Mouse (Mus musculus) right cerebral cortex, postnatal 10 days (tissue): ENCODE data around the gene Celf2.

Experiments used
- DNase-seq, 2 experiments: peaks; one replicate each; pipeline ENCODE4 v3.0.0; 2021; ENCODE audit warnings: low spot score in 2 of 2

Gene Celf2

DNA sequence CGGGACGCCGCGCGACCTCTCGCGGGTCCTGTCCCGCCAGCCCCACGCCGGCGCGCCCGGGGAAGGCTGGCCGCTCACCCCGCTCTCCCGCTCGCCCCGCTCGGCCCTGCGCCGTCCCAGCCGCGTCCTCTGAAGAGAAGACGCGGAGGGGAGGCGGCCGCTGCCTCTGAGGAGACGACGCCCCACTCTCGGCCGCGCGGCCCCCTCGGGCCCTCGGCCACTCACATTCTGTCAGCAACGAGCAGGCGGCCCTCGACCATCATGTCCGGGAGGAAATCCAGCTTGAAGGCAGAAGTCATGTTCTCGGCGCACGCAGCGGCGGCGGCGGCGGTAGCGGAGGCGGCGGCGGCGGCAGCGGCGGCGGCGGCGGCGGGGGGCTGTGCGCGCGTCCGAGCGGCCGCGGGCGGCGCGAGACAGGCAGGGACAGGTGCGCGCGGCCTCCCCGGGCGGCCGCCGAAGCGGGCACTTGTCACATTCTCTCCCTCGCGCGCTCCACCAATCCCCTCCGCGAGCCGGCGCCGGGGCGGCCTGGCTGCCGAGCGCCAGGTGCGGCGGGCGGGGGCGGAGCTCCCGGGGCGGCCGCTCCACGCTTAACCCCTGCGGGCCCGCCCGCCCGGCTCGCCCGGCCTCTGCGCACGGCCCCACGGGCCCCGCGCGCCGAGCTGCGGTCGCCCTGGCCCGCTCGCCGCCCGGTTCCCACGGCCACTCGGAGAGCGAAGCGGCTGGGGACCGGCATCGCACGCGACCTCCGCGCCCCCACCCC, 637.1 kb downstream of the Celf2 start:
- DNase-seq = peak; percentile 83 to 84

- DNase-seq = peak in 1 of 2 experiments; percentile 50
Observed at GRCm38 (mm10) chr2:6871281-6872130, 637.9 kb downstream of the Celf2 start.

GRCm38 (mm10) chr2:6869956-6870710, 639.2 kb downstream of the Celf2 start:
- no peak for DNase-seq

DNA sequence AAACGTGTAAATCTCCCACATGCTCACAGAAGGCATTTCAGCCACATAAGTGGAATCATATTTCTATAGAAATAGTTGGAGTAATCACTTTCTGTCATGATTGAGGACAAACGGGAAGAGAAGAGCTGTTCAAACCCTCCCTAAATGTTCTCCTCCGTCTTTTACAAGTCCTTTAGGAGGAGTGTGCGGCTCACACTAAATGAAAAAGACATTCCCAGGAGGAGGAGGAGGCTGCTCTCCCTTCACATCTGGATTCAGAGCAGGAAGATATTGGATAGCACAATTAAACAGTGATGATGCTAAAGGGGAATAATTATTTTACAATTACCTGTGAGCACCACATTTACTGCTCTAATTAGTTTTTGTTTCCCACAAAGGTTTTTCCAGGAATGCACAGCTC, 642.1 kb downstream of the Celf2 start:
- DNase-seq = no peak

- no peak for DNase-seq
Observed at GRCm38 (mm10) chr2:6865785-6866184, 643.6 kb downstream of the Celf2 start.

DNA sequence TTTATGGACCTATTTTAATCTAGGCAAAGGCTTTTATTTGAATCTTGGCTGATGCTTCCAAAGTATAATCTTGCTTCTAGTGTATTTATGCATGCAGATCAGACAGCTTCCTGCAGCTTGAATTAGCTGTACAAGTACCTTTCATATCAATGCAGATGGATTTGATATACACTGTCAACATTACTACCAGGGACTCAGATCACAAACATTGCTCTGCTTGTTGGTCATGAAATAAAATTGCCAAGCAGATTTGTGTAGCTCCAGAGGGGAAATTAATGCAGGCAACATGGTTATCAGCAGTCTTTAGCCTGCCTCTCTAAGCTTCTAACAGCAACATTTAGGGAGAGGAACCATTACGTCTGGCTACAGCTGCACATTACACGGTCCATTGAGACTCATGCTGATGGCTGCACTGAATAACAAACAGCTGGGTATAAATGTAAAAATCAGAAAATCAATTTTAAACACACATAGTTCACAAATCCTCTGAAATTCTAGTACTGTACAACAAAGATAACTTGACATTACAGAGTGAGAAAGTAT, 659.2 kb downstream of the Celf2 start:
- no peak for DNase-seq

DNA sequence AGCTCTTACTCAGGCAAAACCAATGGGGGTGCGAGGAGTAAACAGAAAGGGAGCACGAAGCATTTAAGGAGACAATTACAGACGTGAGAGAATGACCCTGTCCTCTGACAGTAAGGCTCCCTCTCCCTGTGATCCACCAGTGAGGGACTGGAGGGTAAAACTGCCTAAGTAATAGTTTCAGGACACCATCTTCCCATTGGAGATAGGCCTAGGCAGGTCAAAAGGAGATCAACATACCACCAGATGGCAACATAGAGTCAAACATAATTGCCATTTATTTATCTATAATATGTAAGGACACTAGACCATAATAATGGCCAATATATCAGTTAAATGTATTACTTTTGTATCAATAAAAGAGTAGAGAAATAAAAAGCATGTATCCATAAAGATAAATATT, 660.0 kb downstream of the Celf2 start:
- no peak for DNase-seq

GRCm38 (mm10) chr2:6830021-6830420, 679.3 kb downstream of the Celf2 start:
- no peak for DNase-seq

- no peak for DNase-seq
Observed at GRCm38 (mm10) chr2:6827583-6827982, 681.8 kb downstream of the Celf2 start.

GRCm38 (mm10) chr2:6823021-6823420, 686.3 kb downstream of the Celf2 start:
- DNase-seq = no peak

DNA sequence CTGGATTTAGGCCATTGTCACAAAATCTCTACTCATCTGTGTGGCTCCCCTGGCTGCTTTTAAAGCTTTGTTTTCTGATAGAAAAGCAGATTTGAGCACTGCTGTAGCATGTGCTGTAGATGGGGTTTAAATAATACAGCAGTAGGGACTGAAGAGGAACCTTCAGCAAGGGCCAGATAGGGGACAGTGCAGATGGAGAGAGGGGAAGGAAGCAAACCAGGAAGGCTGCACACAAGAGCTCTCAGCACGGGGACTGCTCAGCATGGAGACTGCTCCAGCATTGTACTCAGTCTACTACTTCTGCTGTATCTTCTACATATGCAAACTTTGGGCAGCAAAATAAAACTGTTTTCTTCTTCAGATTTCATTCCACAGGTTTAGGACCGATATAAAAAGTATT, 687.8 kb downstream of the Celf2 start:
- no peak for DNase-seq

- DNase-seq = no peak
Observed at GRCm38 (mm10) chr2:6815281-6815680, 694.1 kb downstream of the Celf2 start.

GRCm38 (mm10) chr2:6808736-6809135, 700.6 kb downstream of the Celf2 start:
- no peak for DNase-seq

DNA sequence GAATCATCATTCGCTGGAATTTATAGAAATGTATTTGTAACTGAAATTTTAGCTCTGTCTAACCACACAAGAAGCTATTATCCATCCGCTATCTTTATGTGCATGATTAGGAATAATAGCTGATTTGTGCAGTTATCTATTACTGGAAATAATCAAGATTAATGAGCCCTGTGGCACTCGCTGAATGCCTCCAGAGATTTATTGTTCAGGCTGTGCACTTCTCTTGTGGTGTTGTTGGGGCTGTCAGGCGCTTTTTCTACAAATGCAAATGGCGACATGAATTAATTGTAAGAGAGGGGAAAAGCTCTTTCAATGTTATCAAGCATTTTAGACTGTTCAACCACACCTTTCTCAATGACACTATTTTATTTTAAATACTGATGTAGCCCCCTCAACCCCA, 712.6 kb downstream of the Celf2 start:
- no peak for DNase-seq

DNA sequence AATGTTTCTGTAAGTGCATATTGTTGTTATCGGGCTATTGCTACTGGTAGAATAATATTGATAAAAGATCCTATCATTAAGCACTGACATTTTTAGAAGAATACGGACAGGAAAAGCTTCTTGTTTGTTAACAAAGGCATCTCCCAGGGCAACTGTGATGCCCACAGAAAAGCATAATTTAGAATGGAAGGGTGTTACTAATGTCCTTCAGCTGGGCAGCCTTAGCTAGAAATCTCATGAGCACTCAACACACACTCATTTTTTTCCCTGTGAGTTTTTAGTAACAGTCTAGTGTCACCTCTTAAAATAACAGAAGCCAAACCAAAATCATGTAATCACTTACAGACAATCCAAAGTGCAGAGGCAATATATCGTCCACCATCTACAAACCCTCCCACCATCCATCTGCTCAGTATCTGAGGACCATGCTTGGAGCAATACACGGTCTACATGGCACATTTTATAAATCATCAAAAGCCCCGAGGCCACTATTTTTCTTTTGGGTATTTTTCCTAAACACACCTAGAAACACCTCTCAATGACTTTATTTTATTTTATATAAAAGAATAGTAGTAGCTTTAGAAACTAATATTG, 713.3 kb downstream of the Celf2 start:
- DNase-seq = no peak

DNA sequence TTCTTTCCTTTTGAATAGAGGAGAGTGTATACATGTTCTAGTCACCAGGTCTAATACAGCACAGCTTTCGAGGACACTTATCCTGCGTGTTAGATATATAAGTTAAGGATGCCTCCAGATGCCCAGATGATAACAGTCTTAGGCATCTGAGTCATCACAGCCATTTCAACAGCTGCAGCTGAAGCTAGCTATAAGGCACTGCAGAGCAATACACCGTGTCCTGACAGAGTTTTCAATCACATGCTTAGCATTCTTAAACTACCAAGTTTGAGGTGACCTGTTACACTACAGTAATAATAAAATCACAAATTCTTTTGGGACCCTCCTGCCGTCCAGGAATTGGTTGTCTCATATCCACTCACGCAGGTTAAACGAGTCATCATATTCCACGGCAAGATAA, 714.5 kb downstream of the Celf2 start:
- no peak for DNase-seq

DNA sequence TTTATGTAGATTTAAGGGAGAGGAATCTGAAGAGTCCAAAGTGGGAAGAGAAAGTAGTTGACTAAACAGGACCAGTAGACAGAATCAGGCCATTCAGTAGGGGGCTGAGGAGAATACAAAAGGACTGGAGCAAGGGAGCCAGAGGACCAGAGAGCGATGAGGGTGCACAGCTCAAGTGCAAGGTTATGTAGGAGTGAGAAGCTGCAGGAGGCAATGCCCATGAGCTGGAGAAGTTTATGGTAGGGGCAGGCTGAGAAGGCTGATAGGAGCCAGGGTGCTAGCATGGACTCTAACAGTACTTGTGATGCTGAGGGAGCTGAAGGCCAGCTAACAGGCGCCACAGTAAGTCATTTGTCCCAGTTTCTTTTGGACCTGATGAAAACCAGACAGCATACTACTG, 718.5 kb downstream of the Celf2 start:
- no peak for DNase-seq

DNA sequence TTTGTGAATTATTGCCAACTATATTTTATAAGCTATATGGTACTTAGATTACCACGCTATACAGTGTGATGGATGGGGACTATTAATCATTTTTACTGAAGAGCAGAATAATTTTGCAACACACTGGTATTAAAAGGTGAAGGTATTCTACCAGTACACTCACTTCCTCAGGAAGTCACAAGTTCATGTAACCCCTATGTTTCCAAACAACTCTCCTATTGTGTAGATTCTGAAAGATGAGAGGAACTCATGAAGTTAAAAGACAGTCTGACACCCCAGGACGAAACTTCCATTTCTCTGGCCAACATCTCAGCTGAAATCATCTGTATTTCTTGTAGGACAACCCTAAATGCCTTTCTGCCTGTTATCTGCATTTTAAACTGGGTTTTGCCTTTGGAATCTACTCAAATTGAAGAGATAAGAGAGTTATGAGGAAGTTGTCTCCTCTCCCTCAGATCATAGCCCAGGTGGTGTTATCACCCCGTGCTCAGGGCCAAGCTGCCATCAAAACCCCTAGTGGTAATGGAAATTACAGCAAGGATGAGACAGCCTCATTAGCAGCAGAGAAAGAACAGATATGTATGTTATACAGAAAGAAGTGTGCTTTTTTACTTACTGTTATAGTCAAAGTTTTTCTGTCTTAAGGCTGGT, 722.7 kb downstream of the Celf2 start:
- DNase-seq = no peak

- DNase-seq = no peak
Observed at GRCm38 (mm10) chr2:6770214-6770613, 739.1 kb downstream of the Celf2 start.

DNA sequence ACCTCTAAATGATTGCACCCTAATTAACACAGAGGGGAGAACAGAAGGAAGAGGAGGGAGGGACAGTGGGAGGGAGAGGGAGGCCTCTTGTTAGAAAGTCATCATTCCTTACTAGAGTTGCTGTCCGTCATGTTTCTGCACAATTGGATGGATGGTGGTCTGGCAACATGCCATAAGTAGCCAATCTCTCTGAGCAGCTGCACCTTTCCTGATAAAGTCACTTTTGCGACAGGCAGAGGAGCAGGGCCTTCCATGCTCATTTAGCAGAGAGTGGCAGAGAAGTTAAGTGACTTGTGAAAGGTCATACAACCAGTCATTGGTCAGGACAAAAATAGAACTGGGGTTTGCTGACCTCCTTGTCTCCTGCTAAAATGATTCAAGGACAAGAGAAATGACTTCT, 747.0 kb downstream of the Celf2 start:
- no peak for DNase-seq

DNA sequence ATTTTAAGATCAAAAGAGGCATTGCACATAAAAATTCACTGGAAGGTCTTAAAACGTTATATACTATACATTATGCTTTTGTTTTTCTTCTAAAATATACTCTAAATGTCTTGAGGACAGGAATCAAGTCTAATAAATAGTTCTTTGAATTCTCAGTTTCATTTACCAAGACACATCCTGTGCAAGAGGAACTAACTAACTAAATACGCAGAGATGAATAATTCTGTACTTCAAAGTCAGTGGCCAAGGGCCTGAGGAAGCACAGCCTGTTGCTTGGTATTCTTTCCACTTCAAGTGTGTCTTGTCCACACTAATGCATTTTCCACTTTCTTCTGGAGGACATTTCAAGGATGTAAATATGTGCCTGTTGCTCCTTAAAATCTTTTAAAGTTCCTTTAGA, 766.2 kb downstream of the Celf2 start:
- no peak for DNase-seq
